Mouse (Mus musculus): Measurements from ENCODE around the gene Igflr1. TPM values are rescaled to one million over a fixed set of nuclear protein-coding genes. Genes with fewer than 3 reads are reported as not detected.

The Igflr1 gene
- polyA plus RNA-seq, 1 experiment from 2014 or later, result 3.2 TPM

DNA sequence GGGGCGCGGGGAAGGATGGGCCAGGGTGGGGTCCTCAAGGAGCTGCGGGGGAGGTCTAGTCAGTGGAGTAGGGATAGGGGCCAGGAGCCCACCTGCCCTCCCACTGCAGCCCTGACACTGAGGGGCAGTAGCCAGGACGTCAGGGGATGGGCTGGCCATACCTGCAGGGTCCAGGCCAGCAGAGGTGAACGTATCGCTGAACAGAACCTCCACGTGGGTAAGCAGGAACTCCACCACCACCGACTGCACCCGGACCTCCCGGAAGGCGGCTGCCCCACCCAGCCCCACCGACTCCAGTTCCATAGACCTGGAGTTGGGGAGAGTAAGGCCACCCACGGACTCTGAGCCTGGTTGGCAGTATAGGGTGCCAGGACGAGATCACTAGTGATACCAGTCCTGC, 38.2 kb upstream of the Igflr1 start:
- Histone ChIP-seq H3K27ac (ENCODE audit: low read depth, low read length) (no peak overlapping the region), H3K4me3 (ENCODE audit: low read depth, low read length) (no peak overlapping the region), H3K9ac (ENCODE audit: low read depth, low read length) (no peak overlapping the region), H3K4me1 (ENCODE audit: control insufficient read depth, insufficient read depth, low read length) (peaks cover 11% of the 10 kb centered on the region), H3K27me3 (ENCODE audit: control insufficient read depth, insufficient read depth, low read length) (0 out of 2 replicates have a peak, but pooled peaks cover 3% of the 10 kb centered on the region), H3K36me3 (ENCODE audit: control insufficient read depth, insufficient read depth, low read length) (peaks cover 21% of the 10 kb centered on the region), H3K4me2 (no peak overlapping the region), H3K9me3 (replicated peaks; ENCODE audit: control insufficient read depth, low read length) (no peaks in the 10 kb centered on the region)
- no peak; the same call in 1 of the 2 replicates for ATAC-seq (replicated peaks; ENCODE audit: insufficient number of reproducible peaks, low FRiP score, low TSS enrichment)
- 75% methylated on average over 14 of the region's 14 CpGs for WGBS (ENCODE audit: insufficient replicate concordance)

DNA sequence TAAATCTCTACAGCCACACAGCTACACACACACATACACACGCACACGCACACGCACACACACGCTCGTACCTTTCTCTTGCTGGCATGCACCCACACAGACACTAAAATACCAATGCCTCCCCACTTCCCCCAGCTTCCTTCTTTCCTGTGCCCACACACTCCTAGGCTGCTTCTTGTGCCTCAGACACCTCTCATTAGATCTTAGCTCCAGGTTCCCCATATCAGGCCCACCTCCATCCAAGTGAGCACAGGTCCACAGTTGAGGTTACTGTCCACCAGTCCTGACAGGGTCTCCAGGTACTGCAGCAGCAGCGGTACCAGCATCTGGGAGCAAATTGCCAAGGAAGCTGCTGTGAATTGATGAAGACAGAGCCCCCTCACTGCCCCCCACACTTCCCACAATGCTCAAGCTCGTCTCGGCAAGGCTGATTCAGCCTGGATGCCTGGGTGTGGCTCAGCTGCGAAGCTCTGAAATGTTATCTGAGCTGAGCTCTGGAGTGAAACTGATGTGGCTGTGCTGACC, 33.9 kb upstream of the Igflr1 start:
- Histone ChIP-seq H3K4me3 (ENCODE audit: low read depth, low read length) (no peak overlapping the region), H3K4me1 (ENCODE audit: control insufficient read depth, insufficient read depth, low read length) (peaks cover 21% of the 10 kb centered on the region), H3K27me3 (ENCODE audit: control insufficient read depth, insufficient read depth, low read length) (peaks cover 10% of the 10 kb centered on the region; the same call in 1 of the 2 replicates), H3K4me2 (no peak overlapping the region), H3K36me3 (ENCODE audit: control insufficient read depth, insufficient read depth, low read length) (peaks cover 13% of the 10 kb centered on the region), H3K9ac (ENCODE audit: low read depth, low read length) (0 out of 2 replicates have a peak overlapping the region, but pooled peaks have one; percentile 28), H3K9me3 (replicated peaks; ENCODE audit: control insufficient read depth, low read length) (no peaks in the 10 kb centered on the region), H3K27ac (ENCODE audit: low read depth, low read length) (no peak overlapping the region)
- WGBS (ENCODE audit: insufficient replicate concordance), result 69% methylated on average over 9 of the region's 9 CpGs
- no peak for ATAC-seq (replicated peaks; ENCODE audit: insufficient number of reproducible peaks, low FRiP score, low TSS enrichment)

DNA sequence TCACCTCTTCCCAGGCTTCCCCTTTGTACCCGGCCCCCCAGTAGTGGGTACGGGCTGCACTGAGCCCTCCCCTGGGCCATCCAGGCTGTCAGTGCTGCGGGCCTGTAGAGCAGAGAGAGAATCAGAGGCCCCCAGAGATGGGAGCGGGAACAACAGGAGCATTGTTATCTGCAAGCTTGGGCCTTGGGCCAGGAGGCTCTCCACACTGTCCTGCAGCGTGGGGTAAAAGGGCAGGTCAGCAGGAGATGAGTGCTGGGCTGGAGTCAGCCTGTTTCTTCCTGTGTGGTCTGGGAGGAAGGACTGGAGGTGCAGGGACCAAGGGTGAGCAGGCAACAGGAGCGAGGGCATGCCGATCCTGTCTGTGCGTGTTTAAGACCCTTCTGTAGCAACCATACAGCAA, 32.3 kb upstream of the Igflr1 start:
- 0 out of 2 replicates have a peak overlapping the region, but pooled peaks have one; percentile 3 for H3K4me3 ChIP-seq (ENCODE audit: low read depth, low read length)
- H3K4me2 ChIP-seq, result peak overlapping the region; percentile 14; the same call in 1 of the 2 replicates
- H3K9me3 ChIP-seq (replicated peaks; ENCODE audit: control insufficient read depth, low read length), result no peaks in the 10 kb centered on the region
- H3K27me3 ChIP-seq (ENCODE audit: control insufficient read depth, insufficient read depth, low read length), result peaks cover 10% of the 10 kb centered on the region; the same call in 1 of the 2 replicates
- no peak for ATAC-seq (replicated peaks; ENCODE audit: insufficient number of reproducible peaks, low FRiP score, low TSS enrichment)
- no peak overlapping the region for H3K27ac ChIP-seq (ENCODE audit: low read depth, low read length)
- WGBS (ENCODE audit: insufficient replicate concordance), result 28% methylated on average over 8 of the region's 8 CpGs
- H3K36me3 ChIP-seq (ENCODE audit: control insufficient read depth, insufficient read depth, low read length), result peaks cover 11% of the 10 kb centered on the region
- no peak overlapping the region for H3K9ac ChIP-seq (ENCODE audit: low read depth, low read length)
- peaks cover 18% of the 10 kb centered on the region for H3K4me1 ChIP-seq (ENCODE audit: control insufficient read depth, insufficient read depth, low read length)

DNA sequence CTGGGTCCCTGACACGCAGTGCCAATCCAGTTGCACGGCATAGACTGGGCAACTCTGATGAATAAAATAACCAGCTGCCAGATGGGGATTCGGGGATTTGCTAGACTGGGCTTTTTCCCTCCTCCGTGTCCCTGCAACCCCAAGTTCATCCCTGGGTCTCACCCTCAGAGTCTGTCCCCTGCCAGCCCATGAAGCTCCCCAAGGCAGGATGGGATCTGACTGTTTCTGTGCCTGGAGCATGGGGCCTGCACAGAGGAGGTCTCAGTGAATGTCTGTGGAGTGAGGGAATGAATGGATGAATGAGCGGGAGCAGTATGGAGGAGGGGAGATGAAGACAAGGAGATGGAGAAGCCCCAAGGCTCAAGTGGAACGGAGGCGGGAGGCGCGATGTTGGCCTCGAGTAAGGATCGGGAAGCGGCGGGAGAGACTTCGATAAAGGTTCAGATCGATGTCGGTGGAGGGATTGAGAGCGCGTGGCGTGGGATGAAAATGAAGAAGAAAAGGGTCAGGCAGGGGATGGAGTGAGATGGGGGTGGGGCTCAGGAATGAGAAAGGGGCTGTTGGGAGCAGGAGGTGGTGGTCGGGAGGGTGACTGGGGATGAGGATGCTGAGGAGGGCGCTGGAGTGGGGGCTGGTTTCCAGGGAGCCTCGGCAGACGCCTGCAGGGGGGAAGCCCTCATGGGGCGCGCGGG, 31.1 kb upstream of the Igflr1 start:
- no peak; the same call in 1 of the 2 replicates for ATAC-seq (replicated peaks; ENCODE audit: insufficient number of reproducible peaks, low FRiP score, low TSS enrichment)
- peaks cover 18% of the 10 kb centered on the region for H3K4me1 ChIP-seq (ENCODE audit: control insufficient read depth, insufficient read depth, low read length)

DNA sequence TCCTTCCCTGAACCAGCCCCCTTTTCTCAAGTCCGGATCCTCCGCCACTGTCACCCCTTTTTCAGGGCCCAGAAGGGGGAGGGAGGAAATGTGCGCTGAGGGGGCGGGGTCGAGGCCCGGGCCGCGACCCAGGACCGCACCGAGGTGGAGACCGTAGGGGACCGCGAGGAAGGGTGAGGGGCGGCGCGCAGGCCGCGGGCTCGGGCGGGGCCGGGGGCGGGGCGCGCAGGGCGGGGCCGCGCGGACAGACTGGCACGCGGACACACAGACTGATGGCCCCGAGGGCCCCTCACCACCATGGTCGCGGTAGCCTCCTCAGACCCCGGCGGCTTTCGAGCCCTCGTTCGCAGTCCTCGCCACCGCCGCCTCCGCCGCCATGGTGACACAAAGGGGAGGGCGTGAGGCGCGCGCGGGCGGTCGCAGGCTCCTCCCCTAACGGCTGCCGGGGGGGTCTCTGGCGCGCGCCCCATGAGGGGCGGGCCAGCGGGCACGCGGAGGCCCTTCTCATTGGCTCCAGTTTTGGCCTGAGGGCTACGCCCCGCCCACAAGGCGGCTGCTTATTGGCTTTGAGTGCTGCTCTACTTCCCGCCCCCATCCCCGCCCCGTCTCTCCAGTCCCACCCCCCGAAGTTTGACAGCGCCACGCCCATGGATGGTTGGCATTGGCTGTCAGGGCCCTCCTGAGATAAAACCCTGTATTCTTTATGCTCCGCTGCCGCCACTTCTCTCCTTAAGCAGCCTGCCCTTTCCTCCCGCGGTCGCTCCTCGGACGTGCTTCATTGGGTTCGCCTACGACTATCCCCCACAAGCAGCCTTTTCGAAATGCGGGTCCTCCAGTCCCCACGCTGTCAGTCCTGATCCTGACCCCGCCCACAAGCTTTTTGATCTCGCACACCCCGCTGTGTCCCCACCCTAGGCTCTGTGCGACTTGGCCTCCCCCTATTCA, 30.3 kb upstream of the Igflr1 start, which contains the start of gene Arhgap33:
Gene Arhgap33 (minus strand): TSS at position 428 of the 945 bp plus-strand sequence.
- Histone ChIP-seq H3K9me3 (replicated peaks; ENCODE audit: control insufficient read depth, low read length) (no peaks in the 10 kb centered on the region), H3K4me1 (ENCODE audit: control insufficient read depth, insufficient read depth, low read length) (peaks cover 18% of the 10 kb centered on the region), H3K36me3 (ENCODE audit: control insufficient read depth, insufficient read depth, low read length) (0 out of 2 replicates have a peak, but pooled peaks cover 3% of the 10 kb centered on the region), H3K4me3 (ENCODE audit: low read depth, low read length) (peak within 1 kb of the TSS; percentile 79), H3K27me3 (ENCODE audit: control insufficient read depth, insufficient read depth, low read length) (peaks cover 7% of the 10 kb centered on the region; the same call in 1 of the 2 replicates), H3K4me2 (peak within 1 kb of the TSS; percentile 98), H3K27ac (ENCODE audit: low read depth, low read length) (0 out of 2 replicates have a peak within 1 kb of the TSS, but pooled peaks have one; percentile 15), H3K9ac (ENCODE audit: low read depth, low read length) (peak within 1 kb of the TSS; percentile 85)
- ATAC-seq (replicated peaks; ENCODE audit: insufficient number of reproducible peaks, low FRiP score, low TSS enrichment), result peak; percentile 90
- under 1% methylated on average over 60 of the region's 84 CpGs for WGBS (ENCODE audit: insufficient replicate concordance)

More for the DNA sequence above, 31.1 kb upstream of the Igflr1 start:
- H3K36me3 ChIP-seq (ENCODE audit: control insufficient read depth, insufficient read depth, low read length), result peaks cover 6% of the 10 kb centered on the region
- no peaks in the 10 kb centered on the region for H3K9me3 ChIP-seq (replicated peaks; ENCODE audit: control insufficient read depth, low read length)
- H3K27me3 ChIP-seq (ENCODE audit: control insufficient read depth, insufficient read depth, low read length), result peaks cover 7% of the 10 kb centered on the region; the same call in 1 of the 2 replicates
- H3K27ac ChIP-seq (ENCODE audit: low read depth, low read length), result no peak overlapping the region
- H3K4me2 ChIP-seq, result peak overlapping the region; percentile 98
- H3K9ac ChIP-seq (ENCODE audit: low read depth, low read length), result peak overlapping the region; percentile 85
- 9% methylated on average over 26 of the region's 26 CpGs for WGBS (ENCODE audit: insufficient replicate concordance)
- peak overlapping the region; percentile 79 for H3K4me3 ChIP-seq (ENCODE audit: low read depth, low read length)

DNA sequence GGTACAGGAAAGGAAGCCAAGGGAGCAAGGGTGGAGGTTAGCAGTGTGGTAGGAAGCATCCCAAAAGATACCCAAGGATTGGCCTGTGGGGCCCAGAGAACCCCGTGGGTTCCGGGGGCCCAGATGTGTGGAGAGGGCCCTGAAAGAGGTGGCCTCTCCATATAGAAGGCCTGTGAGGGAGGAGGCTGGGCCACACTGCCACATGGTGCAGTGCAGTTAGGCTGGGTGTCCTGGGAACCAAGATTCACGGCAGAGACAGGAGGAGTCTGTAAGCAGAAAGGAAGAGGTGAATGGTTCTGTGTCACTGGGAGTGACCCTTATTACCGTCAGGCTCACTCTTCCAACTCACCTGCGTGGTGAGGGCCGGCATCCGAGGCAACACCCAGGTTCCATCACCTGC, 24.7 kb upstream of the Igflr1 start:
- no peak overlapping the region for H3K4me3 ChIP-seq (ENCODE audit: low read depth, low read length)
- WGBS (ENCODE audit: insufficient replicate concordance), result 82% methylated on average over 7 of the region's 7 CpGs

DNA sequence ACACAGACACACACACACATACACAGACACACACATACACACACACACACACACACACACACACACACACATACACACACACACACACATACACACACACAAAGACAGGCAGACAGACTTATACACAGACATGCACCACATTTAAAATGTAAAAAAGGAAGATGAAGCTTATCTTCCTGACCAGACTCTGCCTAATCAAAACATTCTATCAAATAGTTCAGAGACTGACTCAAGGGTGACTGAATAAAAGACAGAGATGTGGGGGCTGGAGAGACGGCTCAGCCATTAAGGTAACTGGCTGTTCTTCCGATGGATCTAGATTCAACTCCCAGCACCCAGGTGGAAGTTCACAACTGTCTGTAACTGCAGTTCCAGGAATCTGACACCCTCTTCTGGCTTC, 20.9 kb upstream of the Igflr1 start:
- Histone ChIP-seq H3K9me3 (replicated peaks; ENCODE audit: control insufficient read depth, low read length) (no peaks in the 10 kb centered on the region), H3K27ac (ENCODE audit: low read depth, low read length) (no peak overlapping the region), H3K4me1 (ENCODE audit: control insufficient read depth, insufficient read depth, low read length) (no peaks in the 10 kb centered on the region), H3K4me3 (ENCODE audit: low read depth, low read length) (no peak overlapping the region), H3K4me2 (no peak overlapping the region), H3K27me3 (ENCODE audit: control insufficient read depth, insufficient read depth, low read length) (no peaks in the 10 kb centered on the region), H3K36me3 (ENCODE audit: control insufficient read depth, insufficient read depth, low read length) (peaks cover 12% of the 10 kb centered on the region), H3K9ac (ENCODE audit: low read depth, low read length) (no peak overlapping the region)
- 84% methylated on average over 2 of the region's 2 CpGs for WGBS (ENCODE audit: insufficient replicate concordance)
- ATAC-seq (replicated peaks; ENCODE audit: insufficient number of reproducible peaks, low FRiP score, low TSS enrichment), result no peak

More for the DNA sequence above, 24.7 kb upstream of the Igflr1 start:
- Histone ChIP-seq H3K27me3 (ENCODE audit: control insufficient read depth, insufficient read depth, low read length) (no peaks in the 10 kb centered on the region), H3K4me2 (no peak overlapping the region), H3K27ac (ENCODE audit: low read depth, low read length) (no peak overlapping the region), H3K36me3 (ENCODE audit: control insufficient read depth, insufficient read depth, low read length) (peaks cover 3% of the 10 kb centered on the region; the same call in 1 of the 2 replicates), H3K4me1 (ENCODE audit: control insufficient read depth, insufficient read depth, low read length) (peaks cover under 1% of the 10 kb centered on the region; the same call in 1 of the 2 replicates), H3K9ac (ENCODE audit: low read depth, low read length) (no peak overlapping the region), H3K9me3 (replicated peaks; ENCODE audit: control insufficient read depth, low read length) (no peaks in the 10 kb centered on the region)
- no peak for ATAC-seq (replicated peaks; ENCODE audit: insufficient number of reproducible peaks, low FRiP score, low TSS enrichment)

DNA sequence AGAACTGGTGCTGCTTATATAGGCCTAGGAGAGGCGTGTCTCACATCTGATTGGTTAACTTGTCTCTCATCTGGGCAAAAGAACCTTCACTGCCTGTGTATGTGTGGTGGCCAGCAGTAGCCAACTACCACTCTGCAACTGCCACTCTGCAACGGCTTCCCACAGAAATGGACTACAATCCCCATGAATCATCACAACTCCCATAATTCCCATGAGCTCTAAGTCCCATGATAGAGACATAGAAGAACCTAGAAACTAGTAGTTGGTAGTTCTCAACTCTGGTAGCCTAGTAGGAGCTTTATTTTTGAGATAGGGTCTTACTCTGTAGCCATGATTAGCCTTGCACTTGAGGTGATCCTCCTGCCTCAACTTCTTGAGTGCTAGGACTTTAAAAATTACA, 15.3 kb upstream of the Igflr1 start:
- no peak for ATAC-seq (replicated peaks; ENCODE audit: insufficient number of reproducible peaks, low FRiP score, low TSS enrichment)
- Histone ChIP-seq H3K9ac (ENCODE audit: low read depth, low read length) (no peak overlapping the region), H3K27ac (ENCODE audit: low read depth, low read length) (no peak overlapping the region), H3K9me3 (replicated peaks; ENCODE audit: control insufficient read depth, low read length) (no peaks in the 10 kb centered on the region), H3K4me3 (ENCODE audit: low read depth, low read length) (no peak overlapping the region), H3K36me3 (ENCODE audit: control insufficient read depth, insufficient read depth, low read length) (peaks cover 13% of the 10 kb centered on the region), H3K4me1 (ENCODE audit: control insufficient read depth, insufficient read depth, low read length) (peaks cover 9% of the 10 kb centered on the region), H3K27me3 (ENCODE audit: control insufficient read depth, insufficient read depth, low read length) (no peaks in the 10 kb centered on the region), H3K4me2 (no peak overlapping the region)
- WGBS (ENCODE audit: insufficient replicate concordance), result 86% methylated on average over 2 of the region's 2 CpGs
